Mouse (Mus musculus) small intestine, adult 2 months (tissue): ENCODE data around the gene Fam210b. TPM values are rescaled to one million over a fixed set of nuclear protein-coding genes. Genes with fewer than 3 reads are reported as not detected.

Source experiments
- H3K27ac ChIP-seq: fragments of 200-500 bp; 2 replicates; pipeline ENCODE4 v1.5.1; 2012; ENCODE audit warnings: low read depth, low read length, control low read depth, inconsistent platforms; ENCODE audit not compliant: insufficient read depth
- H3K27me3 ChIP-seq: fragments of 200-500 bp; 2 replicates; pipeline ENCODE4 v1.6.1; 2012; ENCODE audit warnings: mild to moderate bottlenecking, moderate library complexity, low read length, inconsistent platforms; ENCODE audit not compliant: control insufficient read depth, insufficient read depth
- H3K36me3 ChIP-seq: fragments of 200-500 bp; 2 replicates; pipeline ENCODE4 v1.6.1; 2012; ENCODE audit warnings: mild to moderate bottlenecking, low read length, control low read depth, inconsistent platforms; ENCODE audit not compliant: control insufficient read depth, insufficient read depth
- H3K4me1 ChIP-seq: fragments of 200-500 bp; 2 replicates; pipeline ENCODE4 v1.6.1; 2012; ENCODE audit warnings: low read length, inconsistent platforms, mixed read lengths; ENCODE audit not compliant: control insufficient read depth, insufficient read depth, insufficient read length
- H3K4me3 ChIP-seq: fragments of 200-500 bp; 2 replicates; pipeline ENCODE4 v1.5.1; 2012; ENCODE audit warnings: low read depth, mild to moderate bottlenecking, control low read depth, inconsistent platforms, low read length, moderate library complexity
- CTCF ChIP-seq: fragments of 200-500 bp; IDR thresholded peaks from 2 replicates; pipeline ENCODE4 v1.5.1; 2012; ENCODE audit warnings: low read depth, mild to moderate bottlenecking, control low read depth, inconsistent platforms, low read length, moderate library complexity, mixed read lengths; ENCODE audit not compliant: insufficient replicate concordance, insufficient read length; ENCODE audit errors: extremely low read depth
- POLR2A ChIP-seq: fragments of 200-500 bp; IDR thresholded peaks from 2 replicates; pipeline ENCODE4 v1.6.1; 2012; ENCODE audit warnings: low read depth, mild to moderate bottlenecking, control low read depth, inconsistent platforms, low read length, moderate library complexity
- WGBS: fragments of 180-500 bp; shearing (Covaris S2); methylation state at CpG from one replicate; pipeline ENCODE4 v1.1.7; 2018; 5-methylcytosine and 5-hydroxymethylcytosine counted together
- polyA plus RNA-seq: library from polyadenylated mRNA; depleted of rRNA; stranded (reverse); fragments of >200 nt; gene quantifications from 2 replicates; pipeline ENCODE4 v1.2.3, GENCODE M21; 2012

The Fam210b gene
- polyA plus RNA-seq, 1 experiment = 22.7 TPM

DNA sequence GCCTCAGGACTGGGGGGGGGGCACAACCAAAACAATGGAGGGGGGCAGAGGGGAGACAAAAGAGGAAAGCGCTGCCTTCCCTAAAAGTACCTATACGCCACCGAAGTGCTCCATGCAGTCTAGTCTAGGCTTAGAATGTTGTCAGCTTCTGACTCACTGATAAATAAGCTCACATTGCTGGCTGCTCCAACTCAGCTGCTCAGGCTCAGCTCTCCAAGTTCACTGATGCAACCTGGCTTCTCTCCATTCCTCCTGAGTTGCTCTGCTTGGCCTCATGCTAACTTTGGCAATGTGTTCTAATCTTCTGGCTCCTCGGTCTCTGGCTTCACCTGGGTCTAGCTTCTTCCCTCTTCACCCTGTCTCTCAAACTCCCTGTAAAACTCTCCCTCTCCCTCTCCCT lies 31.2 kb downstream of the Fam210b start:
- Histone ChIP-seq H3K4me3 (no peak overlapping the region), H3K27ac (no peak overlapping the region), H3K27me3 (no peaks in the 10 kb centered on the region), H3K36me3 (peaks cover 66% of the 10 kb centered on the region), H3K4me1 (no peaks in the 10 kb centered on the region)
- 82% methylated on average over 4 of the region's 4 CpGs for WGBS
- TF ChIP-seq CTCF (no peak), POLR2A (no peak)

- 55% methylated on average over 5 of the region's 5 CpGs for WGBS
- peaks cover 69% of the 10 kb centered on the region for H3K36me3 ChIP-seq
- no peak overlapping the region for H3K4me3 ChIP-seq
- no peaks in the 10 kb centered on the region for H3K4me1 ChIP-seq
- TF ChIP-seq POLR2A (no peak), CTCF (no peak)
- H3K27me3 ChIP-seq = no peaks in the 10 kb centered on the region
- H3K27ac ChIP-seq = no peak overlapping the region
These were observed 31.7 kb downstream of the Fam210b start for GRCm38 (mm10) chr2:172376999-172377515.

- 65% methylated on average over 7 of the region's 7 CpGs for WGBS
- H3K36me3 ChIP-seq = peaks cover 66% of the 10 kb centered on the region
These were observed 33.0 kb downstream of the Fam210b start for GRCm38 (mm10) chr2:172378332-172378731.

DNA sequence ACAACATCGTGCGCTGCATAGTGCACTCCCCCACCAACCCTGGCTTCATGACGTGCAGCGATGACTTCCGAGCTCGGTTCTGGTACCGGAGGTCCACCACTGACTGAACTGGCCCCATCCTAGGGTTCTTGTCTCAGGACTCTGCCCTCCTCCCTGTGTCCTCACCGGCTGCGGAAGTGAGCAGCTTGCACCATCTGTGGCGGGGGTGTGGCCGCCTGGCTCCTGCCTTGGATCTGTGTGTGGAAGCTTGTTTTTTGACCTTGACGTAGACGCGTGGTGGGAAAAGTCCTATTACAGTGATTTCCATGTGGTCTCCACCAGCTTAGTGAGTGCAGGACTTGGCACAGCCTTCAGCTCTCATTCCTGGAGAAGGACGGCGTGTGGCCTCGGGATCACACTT lies 35.1 kb downstream of the Fam210b start:
- WGBS = 94% methylated on average over 17 of the region's 17 CpGs
- H3K27me3 ChIP-seq = no peaks in the 10 kb centered on the region
- H3K4me1 ChIP-seq = no peaks in the 10 kb centered on the region
- no peak overlapping the region for H3K27ac ChIP-seq
- no peak overlapping the region for H3K4me3 ChIP-seq
- peaks cover 56% of the 10 kb centered on the region for H3K36me3 ChIP-seq
- TF ChIP-seq POLR2A (no peak), CTCF (no peak)

More at GRCm38 (mm10) chr2:172378332-172378731, 33.0 kb downstream of the Fam210b start:
- TF ChIP-seq CTCF = peak; percentile 37; the same call in 1 of the 2 replicates
- no peak for TF ChIP-seq POLR2A
- H3K27ac ChIP-seq = no peak overlapping the region
- no peaks in the 10 kb centered on the region for H3K27me3 ChIP-seq
- H3K4me3 ChIP-seq = no peak overlapping the region
- no peaks in the 10 kb centered on the region for H3K4me1 ChIP-seq

GRCm38 (mm10) chr2:172381341-172381740 lies 36.0 kb downstream of the Fam210b start:
- Histone ChIP-seq H3K27me3 (no peaks in the 10 kb centered on the region), H3K36me3 (peaks cover 48% of the 10 kb centered on the region), H3K4me1 (no peaks in the 10 kb centered on the region), H3K27ac (no peak overlapping the region), H3K4me3 (no peak overlapping the region)
- 89% methylated on average over 11 of the region's 11 CpGs for WGBS
- no peak for TF ChIP-seq POLR2A
- TF ChIP-seq CTCF = no peak

GRCm38 (mm10) chr2:172381898-172382297 lies 36.5 kb downstream of the Fam210b start:
- H3K4me3 ChIP-seq = no peak overlapping the region
- H3K36me3 ChIP-seq = peaks cover 45% of the 10 kb centered on the region
- TF ChIP-seq POLR2A = no peak
- no peak for TF ChIP-seq CTCF
- H3K27me3 ChIP-seq = no peaks in the 10 kb centered on the region
- no peak overlapping the region for H3K27ac ChIP-seq
- 87% methylated on average over 12 of the region's 12 CpGs for WGBS
- no peaks in the 10 kb centered on the region for H3K4me1 ChIP-seq

DNA sequence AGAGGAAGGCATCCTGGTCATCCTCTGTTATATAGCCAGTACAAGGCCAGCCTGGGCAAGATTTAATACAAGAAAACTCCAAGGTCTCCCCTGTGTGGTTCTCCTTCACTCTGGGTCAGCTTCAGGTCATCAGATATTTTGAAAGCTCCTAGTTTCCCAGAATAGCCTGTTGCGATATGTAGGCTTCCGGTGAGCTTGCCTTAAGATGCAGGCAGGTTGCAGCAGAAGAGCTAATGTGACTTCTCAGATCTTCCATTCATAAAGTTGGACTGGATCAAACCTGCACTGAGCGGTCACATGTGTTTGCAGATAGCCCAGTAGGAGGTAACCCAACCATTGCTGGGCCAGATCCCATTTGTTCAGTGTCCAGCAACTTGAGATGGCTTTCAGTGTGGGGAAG lies 39.4 kb downstream of the Fam210b start:
- Histone ChIP-seq H3K27ac (no peak overlapping the region), H3K27me3 (no peaks in the 10 kb centered on the region), H3K4me3 (no peak overlapping the region), H3K4me1 (no peaks in the 10 kb centered on the region), H3K36me3 (peaks cover 21% of the 10 kb centered on the region)
- WGBS = 88% methylated on average over 3 of the region's 3 CpGs
- TF ChIP-seq POLR2A = no peak
- TF ChIP-seq CTCF = no peak

GRCm38 (mm10) chr2:172390341-172390740 lies 45.0 kb downstream of the Fam210b start:
- WGBS = 26% methylated on average over 6 of the region's 6 CpGs
- Histone ChIP-seq H3K36me3 (no peaks in the 10 kb centered on the region), H3K4me1 (no peaks in the 10 kb centered on the region), H3K4me3 (no peak overlapping the region), H3K27me3 (no peaks in the 10 kb centered on the region), H3K27ac (no peak overlapping the region)
- TF ChIP-seq POLR2A (no peak), CTCF (no peak)
